Mouse (Mus musculus): ENCODE measurements around the gene Elk3. TPM values are rescaled to one million over a fixed set of nuclear protein-coding genes. Genes with fewer than 3 reads are reported as not detected.
A peak's percentile ranks its signal among the peaks of the same experiment; 100 is the strongest.

The Elk3 gene
- polyA plus RNA-seq, 1 experiment: 15.5 TPM

DNA sequence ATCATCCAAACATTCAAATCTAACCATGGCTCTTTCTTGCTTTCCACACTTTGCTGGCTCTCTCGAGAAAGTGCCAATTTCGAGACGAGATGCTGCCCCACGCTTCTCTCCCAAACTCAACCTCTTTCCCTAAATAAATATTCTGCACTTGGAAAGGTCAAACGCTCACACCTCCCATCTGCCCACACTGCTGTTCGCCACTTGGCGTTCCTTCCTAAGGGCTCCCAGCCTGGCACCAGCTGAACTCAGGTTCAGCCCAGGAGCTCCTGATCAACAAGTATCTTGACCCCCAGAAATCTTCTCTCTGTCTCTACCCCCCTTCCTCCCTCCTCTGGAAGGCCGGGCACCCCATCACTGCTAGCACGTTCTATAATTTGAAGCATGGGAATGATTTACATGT is 34.1 kb downstream of the Elk3 start:
- H3K27ac ChIP-seq (ENCODE audit: control insufficient read depth, insufficient read depth, low read depth, low read length, poor library complexity): no peak overlapping the region
- no peak overlapping the region for H3K4me3 ChIP-seq (replicated peaks; ENCODE audit: control insufficient read depth, low read depth, low read length)
- WGBS: 84% methylated on average over 9 of the region's 9 CpGs
- TF ChIP-seq POLR2A (IDR thresholded peaks at IDR 0.05; ENCODE audit: borderline replicate concordance, control insufficient read depth, low read depth, low read length) (no peak), CTCF (IDR thresholded peaks at IDR 0.05; ENCODE audit: control insufficient read depth, insufficient read depth, low read length) (no peak)
- peaks cover 2% of the 10 kb centered on the region; the same call in 1 of the 2 replicates for H3K4me1 ChIP-seq (ENCODE audit: control insufficient read depth, insufficient read depth, low read length)

DNA sequence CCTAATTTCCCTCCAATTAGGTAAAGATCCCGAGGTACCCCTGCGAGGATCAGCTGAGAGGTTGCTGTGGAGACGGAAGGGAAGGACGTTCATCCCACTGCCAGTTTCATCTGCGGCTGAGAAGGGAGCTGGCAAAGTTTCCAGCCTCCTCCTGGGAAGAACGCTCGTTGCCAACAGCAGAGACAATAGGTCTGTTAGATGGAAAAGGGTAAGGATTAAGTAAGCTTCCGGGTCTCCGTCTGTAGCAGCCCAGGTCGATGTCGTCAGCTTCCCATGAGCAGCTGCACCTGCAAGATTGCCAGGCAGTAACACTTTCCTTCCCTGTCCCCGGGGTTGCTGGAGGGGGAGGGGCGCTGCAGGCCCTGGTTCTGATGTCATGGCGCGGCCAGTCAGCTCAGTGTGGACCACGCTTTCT is 34.6 kb downstream of the Elk3 start:
- WGBS: 45% methylated on average over 16 of the region's 16 CpGs
- H3K4me3 ChIP-seq (replicated peaks; ENCODE audit: control insufficient read depth, low read depth, low read length): peak overlapping the region; percentile 9
- H3K4me1 ChIP-seq (ENCODE audit: control insufficient read depth, insufficient read depth, low read length): peaks cover 2% of the 10 kb centered on the region; the same call in 1 of the 2 replicates
- TF ChIP-seq CTCF (IDR thresholded peaks at IDR 0.05; ENCODE audit: control insufficient read depth, insufficient read depth, low read length) (no peak), POLR2A (IDR thresholded peaks at IDR 0.05; ENCODE audit: borderline replicate concordance, control insufficient read depth, low read depth, low read length) (no peak)
- no peak overlapping the region for H3K27ac ChIP-seq (ENCODE audit: control insufficient read depth, insufficient read depth, low read depth, low read length, poor library complexity)

DNA sequence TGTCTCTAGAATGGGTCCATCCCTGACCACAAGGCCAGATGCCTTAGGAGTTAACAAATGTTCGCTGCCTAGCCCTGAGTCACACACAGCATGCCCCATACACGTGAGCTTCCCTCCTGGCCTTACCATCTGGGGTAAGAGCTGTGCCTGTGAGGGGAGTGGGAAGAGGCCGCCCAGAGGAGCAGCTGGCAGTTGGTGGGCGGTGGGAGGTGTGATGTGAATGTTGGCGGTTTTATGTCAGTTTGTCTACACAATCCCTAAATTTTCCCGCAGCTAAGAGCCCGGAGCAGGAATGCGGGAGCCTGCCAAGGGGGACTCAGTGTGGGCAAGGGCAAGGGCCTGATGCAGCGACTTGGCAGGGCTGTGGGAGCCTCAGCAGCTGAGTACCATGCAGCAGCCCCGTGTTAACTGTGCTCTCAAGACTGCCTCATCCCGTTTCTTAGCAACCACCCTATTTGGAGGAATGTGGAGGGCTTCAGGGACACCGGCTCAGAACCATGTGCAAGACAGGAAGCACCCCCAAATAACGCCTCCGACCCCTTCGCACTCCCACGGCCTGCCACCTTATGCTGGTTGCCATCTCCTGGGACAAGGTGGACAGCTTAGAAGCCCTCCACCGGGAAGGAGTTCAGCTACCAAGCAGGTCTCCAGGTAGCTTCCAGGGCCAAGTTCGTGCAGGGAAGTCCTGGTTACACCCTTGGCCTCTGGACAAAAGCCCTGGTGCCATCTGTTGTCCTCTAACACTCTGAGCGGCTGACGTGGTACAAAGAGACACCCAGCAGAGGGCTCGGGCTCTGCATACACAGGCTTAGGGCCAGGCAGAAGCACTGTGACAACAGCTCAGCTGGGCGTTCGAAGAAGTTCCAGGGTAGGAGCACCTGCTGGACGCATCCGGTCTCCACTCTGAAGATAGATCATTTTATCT is 35.5 kb downstream of the Elk3 start:
- no peak overlapping the region for H3K27ac ChIP-seq (ENCODE audit: control insufficient read depth, insufficient read depth, low read depth, low read length, poor library complexity)
- 0 out of 2 replicates have a peak, but pooled peaks have one; percentile 17 for TF ChIP-seq POLR2A (IDR thresholded peaks at IDR 0.05; ENCODE audit: borderline replicate concordance, control insufficient read depth, low read depth, low read length)
- TF ChIP-seq CTCF (IDR thresholded peaks at IDR 0.05; ENCODE audit: control insufficient read depth, insufficient read depth, low read length): no peak
- 75% methylated on average over 25 of the region's 25 CpGs for WGBS

DNA sequence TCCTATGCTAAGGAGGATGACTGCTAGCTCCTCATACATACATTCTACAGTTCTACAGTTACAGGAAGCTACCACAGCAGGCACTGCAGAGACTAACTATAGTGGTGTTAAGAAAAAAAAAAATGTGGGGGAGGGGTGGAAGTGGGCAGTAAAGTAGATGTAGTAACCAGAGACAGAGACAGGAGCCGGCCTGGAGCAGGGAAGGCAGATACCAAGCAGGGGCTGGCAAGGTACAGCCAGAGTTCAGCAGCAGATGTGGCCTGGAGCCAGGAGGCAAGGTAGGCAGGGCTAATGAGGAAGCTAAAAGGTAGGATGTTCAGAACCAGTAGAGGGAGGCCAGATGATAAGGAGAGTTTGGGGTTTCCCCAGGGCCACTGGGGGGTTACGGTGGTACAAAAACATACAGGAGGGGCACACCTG is 36.6 kb downstream of the Elk3 start:
- 37% methylated on average over 2 of the region's 2 CpGs for WGBS
- no peak overlapping the region for H3K4me3 ChIP-seq (replicated peaks; ENCODE audit: control insufficient read depth, low read depth, low read length)
- TF ChIP-seq CTCF (IDR thresholded peaks at IDR 0.05; ENCODE audit: control insufficient read depth, insufficient read depth, low read length) (no peak), POLR2A (IDR thresholded peaks at IDR 0.05; ENCODE audit: borderline replicate concordance, control insufficient read depth, low read depth, low read length) (no peak)
- no peak overlapping the region; the same call in 1 of the 2 replicates for H3K27ac ChIP-seq (ENCODE audit: control insufficient read depth, insufficient read depth, low read depth, low read length, poor library complexity)
- H3K4me1 ChIP-seq (ENCODE audit: control insufficient read depth, insufficient read depth, low read length): peaks cover 2% of the 10 kb centered on the region; the same call in 1 of the 2 replicates

More for the DNA sequence above, 35.5 kb downstream of the Elk3 start:
- peaks cover 2% of the 10 kb centered on the region; the same call in 1 of the 2 replicates for H3K4me1 ChIP-seq (ENCODE audit: control insufficient read depth, insufficient read depth, low read length)
- no peak overlapping the region for H3K4me3 ChIP-seq (replicated peaks; ENCODE audit: control insufficient read depth, low read depth, low read length)

DNA sequence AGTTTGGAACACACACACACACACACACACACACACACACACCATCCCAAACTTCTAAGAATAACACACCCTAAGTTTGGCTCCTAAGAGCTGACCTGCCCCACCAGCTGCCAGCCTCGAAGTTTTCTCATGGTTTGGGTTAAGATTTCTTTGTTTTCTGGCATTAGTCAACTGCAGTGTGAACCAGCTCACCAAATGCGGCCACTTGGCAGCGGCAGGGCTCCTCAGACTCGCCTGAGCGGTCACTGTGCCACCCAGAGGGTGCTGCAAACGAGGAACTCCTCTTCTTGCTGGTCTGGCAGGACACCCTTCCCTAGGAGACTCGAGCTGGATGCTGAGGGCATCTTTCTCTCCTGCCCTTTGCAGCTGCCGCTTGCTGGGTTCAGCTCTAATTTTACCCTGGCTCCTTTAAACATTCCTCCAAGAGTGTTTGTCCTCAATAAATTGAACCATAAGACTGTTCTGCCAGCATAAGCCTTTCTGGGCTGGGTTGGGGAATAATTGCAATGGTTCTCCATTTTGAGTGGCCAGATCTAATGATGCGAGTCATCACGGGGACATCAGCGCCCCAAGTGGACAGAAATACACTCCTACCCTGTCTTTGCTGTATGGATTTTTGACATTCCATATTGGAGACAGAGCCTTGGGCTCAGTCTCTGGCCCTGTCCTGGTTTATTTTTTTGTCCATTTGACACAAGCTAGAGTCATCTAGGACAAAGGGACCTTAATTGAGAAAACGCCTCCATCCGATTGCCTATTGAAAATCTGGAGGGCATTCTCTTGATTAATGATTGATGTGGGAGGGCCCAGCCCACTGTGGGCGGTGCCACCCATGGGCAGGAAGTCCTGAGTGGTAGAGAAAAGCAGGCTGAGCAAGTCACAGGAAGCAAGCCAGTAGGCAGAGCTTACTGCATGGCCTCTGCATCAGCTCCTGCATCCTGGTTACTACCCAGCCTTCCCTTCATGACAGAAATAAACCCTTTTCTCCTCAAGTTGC is 37.7 kb downstream of the Elk3 start:
- no peak overlapping the region for H3K4me3 ChIP-seq (replicated peaks; ENCODE audit: control insufficient read depth, low read depth, low read length)
- 68% methylated on average over 14 of the region's 14 CpGs for WGBS
- no peak overlapping the region for H3K27ac ChIP-seq (ENCODE audit: control insufficient read depth, insufficient read depth, low read depth, low read length, poor library complexity)
- H3K4me1 ChIP-seq (ENCODE audit: control insufficient read depth, insufficient read depth, low read length): peaks cover 2% of the 10 kb centered on the region; the same call in 1 of the 2 replicates
- no peak for TF ChIP-seq CTCF (IDR thresholded peaks at IDR 0.05; ENCODE audit: control insufficient read depth, insufficient read depth, low read length)
- TF ChIP-seq POLR2A (IDR thresholded peaks at IDR 0.05; ENCODE audit: borderline replicate concordance, control insufficient read depth, low read depth, low read length): no peak

DNA sequence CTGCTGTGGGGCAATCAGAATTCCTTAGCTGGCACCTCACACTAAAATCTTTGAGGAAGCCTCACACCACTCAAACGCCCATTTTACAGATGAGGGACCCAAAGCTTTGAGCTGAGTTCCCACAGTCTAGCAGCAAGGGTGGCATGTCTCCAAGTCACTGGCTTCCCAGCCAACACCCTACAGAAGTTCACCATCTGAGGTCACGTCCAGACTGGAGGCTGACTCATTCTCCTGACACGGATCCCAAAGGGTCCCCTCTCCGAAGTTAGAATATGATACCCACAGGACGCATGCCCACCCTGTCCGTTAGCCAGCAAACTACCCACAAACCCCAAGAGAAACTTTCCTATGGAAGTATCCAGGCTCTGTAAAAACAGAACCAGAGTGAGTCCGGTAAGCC is 39.1 kb downstream of the Elk3 start:
- no peak overlapping the region for H3K4me3 ChIP-seq (replicated peaks; ENCODE audit: control insufficient read depth, low read depth, low read length)
- no peak overlapping the region for H3K27ac ChIP-seq (ENCODE audit: control insufficient read depth, insufficient read depth, low read depth, low read length, poor library complexity)
- 79% methylated on average over 7 of the region's 7 CpGs for WGBS
- TF ChIP-seq CTCF (IDR thresholded peaks at IDR 0.05; ENCODE audit: control insufficient read depth, insufficient read depth, low read length) (no peak), POLR2A (IDR thresholded peaks at IDR 0.05; ENCODE audit: borderline replicate concordance, control insufficient read depth, low read depth, low read length) (no peak)
- peaks cover 2% of the 10 kb centered on the region; the same call in 1 of the 2 replicates for H3K4me1 ChIP-seq (ENCODE audit: control insufficient read depth, insufficient read depth, low read length)

DNA sequence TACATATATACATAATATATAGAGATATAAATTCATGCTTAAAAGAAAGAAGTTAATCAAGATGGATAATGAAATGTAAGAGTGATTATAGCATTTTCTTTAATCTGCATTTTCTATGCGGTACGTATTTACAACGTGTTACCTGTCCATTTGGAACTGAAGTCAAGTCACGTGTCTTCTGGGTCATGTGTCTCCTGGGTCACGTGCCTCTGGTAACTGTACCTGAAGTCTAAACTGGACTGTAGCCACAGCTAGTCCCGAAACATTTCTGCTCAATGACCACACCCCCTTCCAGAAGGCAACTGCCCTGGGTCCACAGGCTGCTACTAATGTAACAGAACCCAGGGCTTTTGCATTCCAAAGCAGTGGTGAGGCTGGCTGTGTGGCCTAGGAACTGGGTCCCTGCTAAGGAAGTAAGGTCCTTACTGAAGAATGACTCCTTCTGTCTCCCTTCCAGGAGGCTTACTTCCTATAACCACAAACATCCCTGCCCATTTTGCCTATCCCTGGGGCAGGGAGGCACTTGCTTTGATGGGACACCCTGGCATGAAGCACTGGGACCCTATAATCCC is 40.0 kb downstream of the Elk3 start:
- TF ChIP-seq POLR2A (IDR thresholded peaks at IDR 0.05; ENCODE audit: borderline replicate concordance, control insufficient read depth, low read depth, low read length): no peak
- no peak for TF ChIP-seq CTCF (IDR thresholded peaks at IDR 0.05; ENCODE audit: control insufficient read depth, insufficient read depth, low read length)
- H3K4me1 ChIP-seq (ENCODE audit: control insufficient read depth, insufficient read depth, low read length): peaks cover 2% of the 10 kb centered on the region; the same call in 1 of the 2 replicates
- 82% methylated on average over 6 of the region's 6 CpGs for whole genome bisulfite sequencing
- no peak overlapping the region for H3K27ac ChIP-seq (ENCODE audit: control insufficient read depth, insufficient read depth, low read depth, low read length, poor library complexity)
- no peak overlapping the region for H3K4me3 ChIP-seq (replicated peaks; ENCODE audit: control insufficient read depth, low read depth, low read length)
